Mouse (Mus musculus) forebrain, embryonic 10.5 days (tissue): ENCODE data around the gene Crygn. TPM values are rescaled to one million over a fixed set of nuclear protein-coding genes. Genes with fewer than 3 reads are reported as not detected.
"Not testable (repeated sequence)": the region's sequence is repeated elsewhere in the genome, so short reads cannot be mapped to it uniquely, and the experiment has no call there.

Experiments used
- DNase-seq: peaks from one replicate; pipeline ENCODE4 v3.0.0-alpha.2; 2017; ENCODE audit warnings: low spot score; ENCODE audit errors: extremely low spot score
- H3K27ac ChIP-seq: fragments of 300-500 bp; sonication (generic); 2 replicates; pipeline ENCODE4 v1.5.1; 2016; ENCODE audit warnings: mild to moderate bottlenecking
- H3K27me3 ChIP-seq: fragments of 300-500 bp; sonication (generic); 2 replicates; pipeline ENCODE4 v1.6.1; 2016; ENCODE audit warnings: mild to moderate bottlenecking; ENCODE audit not compliant: poor library complexity, severe bottlenecking
- H3K36me3 ChIP-seq: fragments of 300-500 bp; sonication (generic); replicated peaks from 2 replicates; pipeline ENCODE4 v1.6.1; 2016; ENCODE audit warnings: mild to moderate bottlenecking, moderate library complexity
- H3K4me1 ChIP-seq: fragments of 300-500 bp; sonication (generic); 2 replicates; pipeline ENCODE4 v1.6.1; 2016
- H3K4me3 ChIP-seq: fragments of 300-500 bp; sonication (generic); 2 replicates; pipeline ENCODE4 v1.5.1; 2016; ENCODE audit warnings: mild to moderate bottlenecking, moderate library complexity
- H3K9me3 ChIP-seq: fragments of 300-500 bp; sonication (generic); 2 replicates; pipeline ENCODE4 v1.6.1; 2016; ENCODE audit warnings: mild to moderate bottlenecking, moderate library complexity
- WGBS: fragments of 180-500 bp; shearing (Covaris S2); methylation state at CpG from one replicate; pipeline ENCODE4 v1.1.7; 2016; 5-methylcytosine and 5-hydroxymethylcytosine counted together
- polyA plus RNA-seq: library from polyadenylated mRNA; unstranded; fragments of >200 nt; fragmentation: Nextera tagmentation; extraction: Ambion mirVana; gene quantifications from 2 replicates; pipeline ENCODE4 v1.2.1, GENCODE M21; 2016

Gene Crygn
- polyA plus RNA-seq, 1 experiment from 2014 or later, result 0.72 TPM

DNA sequence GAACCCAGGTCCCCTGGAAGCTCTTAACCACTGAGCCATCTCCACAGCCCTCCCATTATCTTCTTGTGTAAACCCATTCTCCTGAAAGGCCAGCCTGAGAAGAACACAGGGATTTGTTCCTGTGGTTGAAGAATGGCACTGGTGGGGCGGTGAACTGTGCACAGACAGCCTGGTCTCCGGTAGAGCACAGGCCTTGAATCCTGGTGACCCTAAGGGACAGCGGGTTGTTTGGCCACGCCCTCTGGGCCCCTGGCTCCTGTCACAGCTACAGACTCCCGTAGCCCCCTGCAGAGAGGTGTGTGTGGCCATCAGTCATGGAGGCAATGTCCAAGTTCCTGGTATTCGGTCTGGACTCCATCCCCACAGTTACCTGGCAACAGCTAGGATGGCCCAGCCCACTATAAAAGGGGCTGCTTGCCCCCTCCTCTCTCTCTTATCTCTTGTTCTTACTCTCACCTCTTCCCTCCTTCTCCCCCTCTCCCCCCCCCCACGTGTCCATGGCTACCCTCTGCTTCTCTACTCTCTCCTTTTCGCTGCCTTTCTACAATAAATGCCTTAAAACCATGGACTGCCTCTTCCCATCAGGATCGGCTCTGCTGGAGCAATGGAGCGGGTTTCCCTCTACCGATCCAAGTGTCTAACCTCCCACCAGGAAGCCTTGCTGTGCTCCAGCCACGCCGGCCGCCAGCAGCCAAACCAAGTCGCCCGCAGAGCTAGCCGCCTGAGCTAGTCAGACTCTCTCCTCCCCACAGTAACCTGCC is 20.5 kb upstream of the Crygn start:
- peak overlapping the region; percentile 33 for H3K4me3 ChIP-seq
- H3K27ac ChIP-seq, result peak overlapping the region; percentile 53; the same call in 1 of the 2 replicates
- H3K27me3 ChIP-seq, result peaks cover 26% of the 10 kb centered on the region
- peaks cover 17% of the 10 kb centered on the region for H3K4me1 ChIP-seq
- DNase-seq, result no peak
- no peaks in the 10 kb centered on the region for H3K36me3 ChIP-seq
- WGBS, result 19% methylated on average over 17 of the region's 17 CpGs
- peaks cover 11% of the 10 kb centered on the region; the same call in 1 of the 2 replicates for H3K9me3 ChIP-seq

DNA sequence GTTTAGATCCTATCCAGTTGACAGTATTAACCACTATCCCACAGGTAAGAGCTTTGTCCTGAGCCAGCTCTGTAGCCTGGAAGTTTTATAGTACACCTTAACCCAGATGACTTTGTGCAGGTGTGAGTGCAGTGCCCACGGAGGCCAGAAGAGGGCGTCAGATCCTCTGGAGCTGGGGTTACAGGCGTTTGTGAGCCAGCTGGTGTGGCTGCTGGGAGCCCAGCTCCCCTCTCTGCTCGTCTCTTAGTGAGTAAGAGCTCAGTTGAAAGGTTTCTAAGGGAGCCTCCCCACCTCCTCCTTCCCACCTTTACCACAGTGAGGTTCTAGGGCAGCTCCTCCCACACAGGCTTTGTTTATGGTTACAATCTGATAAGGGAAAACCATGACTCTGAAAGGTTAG is 18.9 kb upstream of the Crygn start:
- 74% methylated on average over 4 of the region's 4 CpGs for WGBS
- Histone ChIP-seq H3K4me1 (peaks cover 17% of the 10 kb centered on the region), H3K27me3 (peaks cover 26% of the 10 kb centered on the region), H3K4me3 (no peak overlapping the region), H3K36me3 (no peaks in the 10 kb centered on the region), H3K9me3 (peaks cover 11% of the 10 kb centered on the region; the same call in 1 of the 2 replicates), H3K27ac (no peak overlapping the region)
- no peak for DNase-seq

DNA sequence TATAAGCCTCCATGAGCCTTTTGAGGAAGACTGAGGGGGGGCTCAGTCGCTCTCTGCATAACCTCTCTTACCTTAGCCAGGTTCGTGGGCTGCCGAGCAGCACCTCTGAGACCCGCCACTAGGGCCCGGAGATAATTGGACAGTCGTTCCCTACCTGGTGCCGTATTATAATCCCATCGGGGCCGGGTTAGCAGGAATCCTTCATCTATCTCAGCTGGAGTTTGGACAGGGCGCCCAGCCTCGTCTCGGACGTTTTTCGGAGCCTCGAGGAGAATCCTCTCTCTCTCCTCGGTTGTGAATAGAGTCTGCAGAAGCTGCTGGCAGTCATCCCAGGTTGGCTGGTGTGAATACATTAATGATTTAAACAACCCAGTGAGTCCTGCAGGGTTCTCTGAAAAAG is 16.7 kb upstream of the Crygn start:
- WGBS, result 98% methylated on average over 16 of the region's 16 CpGs
- H3K4me1 ChIP-seq, result peaks cover 11% of the 10 kb centered on the region
- H3K27ac ChIP-seq, DNase-seq, H3K36me3 ChIP-seq, H3K4me3 ChIP-seq: not testable (repeated sequence)
- peaks cover 11% of the 10 kb centered on the region; the same call in 1 of the 2 replicates for H3K9me3 ChIP-seq
- H3K27me3 ChIP-seq, result peaks cover 21% of the 10 kb centered on the region

DNA sequence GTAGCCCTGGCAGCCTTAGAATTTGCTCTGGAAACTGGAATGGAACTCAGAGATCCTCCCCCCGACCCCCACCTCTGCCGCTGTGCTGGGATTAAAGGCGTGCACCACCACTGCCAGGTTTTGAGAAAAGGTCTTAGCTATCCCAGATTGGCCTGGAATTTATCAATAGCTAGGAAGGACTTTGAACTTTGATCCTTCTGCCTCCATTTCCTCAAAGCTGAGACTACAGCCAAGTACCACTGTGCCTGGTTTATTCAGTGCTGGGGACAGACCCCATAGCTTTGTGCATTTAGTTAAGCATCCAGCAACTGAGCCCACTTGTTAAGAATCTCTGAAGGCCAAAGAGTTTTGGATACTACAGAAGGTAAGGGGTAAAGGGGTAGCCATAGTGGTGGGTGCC is 877 bp downstream of the Crygn start:
- Histone ChIP-seq H3K4me1 (peaks cover 24% of the 10 kb centered on the region), H3K4me3 (no peak overlapping the region), H3K36me3 (no peaks in the 10 kb centered on the region), H3K9me3 (no peaks in the 10 kb centered on the region), H3K27me3 (peaks cover 21% of the 10 kb centered on the region), H3K27ac (no peak overlapping the region)
- 57% methylated on average over 3 of the region's 3 CpGs for WGBS
- no peak for DNase-seq

DNA sequence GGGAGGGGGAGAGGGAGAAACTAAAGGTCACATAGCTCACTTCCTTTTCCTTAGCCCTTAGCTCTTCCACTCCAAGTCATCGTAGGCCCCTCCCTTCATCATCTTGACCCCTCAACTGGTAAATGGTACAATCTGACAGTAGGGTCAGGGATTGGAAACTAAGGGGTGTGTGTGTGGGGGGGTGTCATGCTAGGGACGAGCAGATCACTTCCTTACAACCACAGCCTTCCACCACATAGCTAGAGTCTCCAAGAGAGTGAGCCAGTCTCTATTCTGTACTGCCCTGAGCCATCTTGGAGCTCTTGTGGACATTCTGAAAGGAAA is 5.7 kb downstream of the Crygn start:
- Histone ChIP-seq H3K9me3 (no peaks in the 10 kb centered on the region), H3K4me1 (peaks cover 50% of the 10 kb centered on the region), H3K27ac (peak overlapping the region; percentile 93), H3K27me3 (peaks cover 12% of the 10 kb centered on the region; the same call in 1 of the 2 replicates), H3K36me3 (no peaks in the 10 kb centered on the region), H3K4me3 (peak overlapping the region; percentile 69)
- WGBS, result 4% methylated on average over 2 of the region's 2 CpGs
- DNase-seq, result no peak

DNA sequence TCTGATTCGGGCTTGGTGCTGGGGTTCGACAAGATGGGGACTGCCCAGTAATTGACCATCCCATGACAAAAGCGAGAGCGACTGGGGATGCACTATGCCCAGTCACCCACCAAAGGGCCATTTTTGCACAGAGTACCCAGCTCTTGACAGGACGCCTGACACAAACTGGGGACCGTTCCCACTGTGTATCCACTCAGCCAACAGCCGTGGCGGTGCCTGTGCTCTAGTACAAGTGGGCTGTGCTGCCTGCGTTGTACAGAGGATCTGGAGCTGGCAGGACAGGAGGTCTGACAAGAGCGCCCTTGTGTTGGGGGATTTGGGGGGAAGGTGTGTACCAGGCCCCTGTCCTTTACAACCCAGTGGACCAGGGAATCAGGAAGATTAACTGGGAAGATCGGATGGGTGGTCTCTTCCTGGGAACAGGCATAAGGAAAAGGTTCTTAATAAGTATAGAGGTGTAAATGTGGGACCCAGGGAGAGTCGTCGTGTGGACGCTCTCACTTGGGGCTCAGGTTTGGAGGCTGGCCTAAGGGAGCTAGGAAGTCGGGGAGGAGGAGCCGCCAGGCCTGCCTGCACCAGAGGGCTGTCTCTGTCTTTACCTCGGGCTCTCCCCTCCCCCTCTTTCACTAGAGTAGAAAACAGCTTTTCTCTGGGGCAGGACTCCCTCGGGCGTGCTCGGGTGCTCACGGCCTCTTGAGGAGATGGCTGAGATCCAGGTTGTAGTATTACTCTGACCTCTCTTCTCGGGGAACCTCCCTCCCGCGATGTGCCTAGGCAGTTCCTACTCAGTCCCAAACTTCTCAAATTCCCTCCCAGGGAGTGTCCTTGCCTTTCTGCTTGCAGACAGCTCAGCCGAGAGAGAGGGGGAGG is 6.3 kb downstream of the Crygn start:
- Histone ChIP-seq H3K4me1 (peaks cover 51% of the 10 kb centered on the region), H3K36me3 (no peaks in the 10 kb centered on the region), H3K27me3 (0 out of 2 replicates have a peak, but pooled peaks cover 8% of the 10 kb centered on the region), H3K4me3 (peak overlapping the region; percentile 69), H3K27ac (peak overlapping the region; percentile 93), H3K9me3 (no peaks in the 10 kb centered on the region)
- WGBS, result 2% methylated on average over 25 of the region's 25 CpGs
- DNase-seq, result peak; percentile 60

DNA sequence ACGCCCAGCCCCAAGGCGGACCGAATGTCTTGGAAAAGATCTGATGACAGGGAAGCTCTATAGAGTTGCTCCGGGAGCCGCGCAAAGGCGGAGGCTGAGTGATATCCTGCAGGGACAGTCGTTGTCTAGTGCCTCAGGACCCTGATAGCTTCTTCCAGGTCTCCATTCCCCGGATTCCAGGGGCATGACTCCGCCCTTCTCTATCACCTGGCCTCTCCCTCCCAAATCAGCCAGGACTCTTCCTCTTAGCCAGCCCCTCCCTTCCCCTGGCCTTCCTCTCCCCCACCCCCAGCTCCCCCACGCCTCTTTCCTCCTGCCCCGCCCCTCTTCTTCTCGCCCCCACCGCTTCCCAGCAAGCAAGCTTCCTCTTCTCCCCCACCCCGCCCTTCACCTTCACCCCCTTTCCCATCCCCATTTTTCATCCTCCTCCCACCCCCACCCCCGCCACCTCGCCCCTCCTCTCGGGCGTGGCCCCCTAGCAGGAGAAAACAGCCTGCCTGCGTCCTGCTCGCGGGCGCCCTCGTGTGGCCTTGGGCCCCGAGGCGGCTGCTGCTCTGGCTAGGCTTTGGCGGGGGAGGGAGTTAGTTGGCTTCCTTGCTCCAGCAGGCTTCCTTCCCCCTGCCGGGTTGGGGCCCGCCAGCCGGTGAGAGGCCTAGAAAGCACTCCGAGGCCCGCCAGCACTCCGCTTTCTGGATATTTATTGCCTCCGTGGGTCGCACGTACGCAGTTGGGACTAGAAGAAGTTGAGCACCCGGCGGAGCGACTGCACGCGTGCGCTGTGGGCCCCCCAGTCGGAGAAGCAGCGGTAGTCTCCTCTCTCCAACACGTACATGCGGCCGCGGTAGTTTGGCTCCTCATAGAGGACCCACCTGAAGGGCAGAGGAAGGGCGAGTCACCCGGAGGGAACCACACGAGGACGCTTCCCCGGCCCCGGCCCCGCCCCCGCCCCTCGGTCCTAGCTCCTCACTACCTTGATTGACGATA is 7.2 kb downstream of the Crygn start:
- Histone ChIP-seq H3K27ac (peak overlapping the region; percentile 93), H3K27me3 (0 out of 2 replicates have a peak, but pooled peaks cover 8% of the 10 kb centered on the region), H3K4me1 (peaks cover 51% of the 10 kb centered on the region), H3K4me3 (peak overlapping the region; percentile 69), H3K36me3 (no peaks in the 10 kb centered on the region), H3K9me3 (no peaks in the 10 kb centered on the region)
- 1% methylated on average over 58 of the region's 59 CpGs for WGBS
- DNase-seq, result peak; percentile 92

DNA sequence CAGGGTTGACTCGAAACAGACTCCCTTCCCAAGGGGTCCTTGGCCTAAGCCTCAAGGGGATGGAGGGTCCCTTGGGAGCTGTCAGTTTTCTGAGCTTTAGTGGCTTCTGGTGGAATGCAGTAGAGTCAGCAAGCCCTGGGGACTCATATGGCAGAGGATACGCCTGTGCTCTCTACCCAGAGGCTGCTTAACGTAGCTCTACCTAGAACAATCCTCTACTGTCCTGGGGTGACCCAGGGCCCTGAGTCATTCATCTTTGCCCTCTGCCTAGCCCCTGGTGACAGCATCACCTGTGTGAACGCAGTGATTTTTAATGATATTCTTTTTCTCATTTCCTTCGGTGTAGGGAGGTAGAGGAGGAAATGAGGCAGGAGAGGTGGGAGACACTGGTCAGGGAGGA is 8.1 kb downstream of the Crygn start:
- no peak for DNase-seq
- peak overlapping the region; percentile 93 for H3K27ac ChIP-seq

DNA sequence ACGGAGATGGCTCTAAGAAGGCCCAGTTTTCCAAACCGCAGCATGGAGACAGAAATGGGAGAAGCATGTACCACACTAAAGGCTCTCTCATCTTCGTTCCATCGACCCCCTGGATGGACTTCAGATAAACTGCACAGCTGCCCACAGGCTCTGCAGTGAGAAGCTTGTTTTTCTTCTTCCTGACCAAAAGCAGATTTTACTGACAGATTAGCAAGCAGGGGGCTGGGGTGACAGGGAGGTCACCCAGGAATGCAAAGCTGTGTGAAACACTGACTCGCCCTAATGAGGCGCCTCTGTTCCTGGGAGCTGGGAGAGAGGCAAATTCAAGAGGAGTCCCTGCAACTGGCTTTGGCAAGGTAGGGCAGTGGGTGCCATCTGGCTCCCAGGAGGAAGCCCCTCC is 10.3 kb downstream of the Crygn start:
- Histone ChIP-seq H3K27me3 (0 out of 2 replicates have a peak, but pooled peaks cover 8% of the 10 kb centered on the region), H3K4me3 (no peak overlapping the region), H3K9me3 (no peaks in the 10 kb centered on the region), H3K36me3 (no peaks in the 10 kb centered on the region), H3K4me1 (peaks cover 47% of the 10 kb centered on the region), H3K27ac (peak overlapping the region; percentile 68)
- DNase-seq, result no peak
- WGBS, result 10% methylated on average over 6 of the region's 6 CpGs

More for the DNA sequence above, 8.1 kb downstream of the Crygn start:
- Histone ChIP-seq H3K4me3 (peak overlapping the region; percentile 69), H3K4me1 (peaks cover 51% of the 10 kb centered on the region), H3K36me3 (no peaks in the 10 kb centered on the region), H3K9me3 (no peaks in the 10 kb centered on the region), H3K27me3 (0 out of 2 replicates have a peak, but pooled peaks cover 8% of the 10 kb centered on the region)
- 67% methylated on average over 5 of the region's 5 CpGs for WGBS

DNA sequence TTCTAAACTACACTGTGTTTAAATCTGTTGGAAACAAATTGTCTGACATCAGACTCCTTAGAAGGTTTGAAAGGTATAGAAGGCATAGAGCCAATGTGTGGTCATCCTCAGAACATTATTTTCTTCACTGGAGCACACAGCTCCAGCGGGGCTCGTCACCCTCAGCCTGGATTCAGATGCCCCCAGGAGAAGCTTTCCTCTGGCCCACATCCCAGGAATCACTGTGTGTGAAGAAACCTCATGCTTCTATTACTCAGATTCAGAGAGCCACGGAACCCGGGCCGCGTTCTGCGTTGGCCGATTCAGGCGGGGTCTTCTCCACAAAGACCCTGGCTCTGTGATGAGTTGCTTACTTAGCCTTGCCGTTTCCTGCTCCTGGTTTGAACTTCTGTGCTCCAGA is 13.9 kb downstream of the Crygn start:
- no peak for DNase-seq
- H3K9me3 ChIP-seq, result no peaks in the 10 kb centered on the region
- no peak overlapping the region for H3K4me3 ChIP-seq
- 95% methylated on average over 10 of the region's 10 CpGs for WGBS
- no peaks in the 10 kb centered on the region for H3K36me3 ChIP-seq
- peaks cover 32% of the 10 kb centered on the region for H3K4me1 ChIP-seq
- no peak overlapping the region for H3K27ac ChIP-seq
- no peaks in the 10 kb centered on the region for H3K27me3 ChIP-seq

DNA sequence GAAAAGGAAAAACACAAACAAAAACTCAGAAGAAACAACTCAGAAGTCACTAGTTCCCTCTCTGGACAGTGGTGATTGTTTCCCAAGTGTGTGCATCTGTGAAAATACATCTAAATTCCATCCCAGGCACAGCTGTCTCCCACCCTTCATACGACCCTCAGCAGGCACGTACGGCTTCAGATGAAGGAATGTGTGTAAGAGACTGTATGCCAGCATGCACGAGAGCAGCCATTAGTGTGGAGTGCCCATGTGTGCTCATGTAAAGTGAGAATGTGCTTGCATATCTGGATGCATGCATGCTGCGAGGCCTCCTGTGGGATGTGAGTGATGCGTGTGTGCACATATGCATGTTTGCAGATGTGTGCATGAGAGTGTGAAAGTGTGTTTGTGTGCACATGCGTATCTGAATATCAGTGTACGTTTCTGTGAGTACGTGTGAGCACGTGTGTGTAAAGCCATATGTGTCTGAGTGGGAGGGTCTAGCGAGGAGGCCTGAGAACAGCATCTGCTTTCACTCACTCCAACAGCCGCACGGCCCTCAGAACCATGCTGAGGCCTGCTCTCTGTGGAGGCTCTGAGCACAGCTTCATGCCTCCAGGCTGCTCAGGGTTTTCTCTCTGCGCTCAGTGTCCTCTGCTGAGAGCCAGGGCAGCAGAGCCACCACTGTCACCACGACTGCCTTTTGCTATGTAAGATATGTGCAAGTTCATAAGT is 16.5 kb downstream of the Crygn start:
- no peak for DNase-seq
- Histone ChIP-seq H3K4me3 (no peak overlapping the region), H3K36me3 (no peaks in the 10 kb centered on the region), H3K9me3 (no peaks in the 10 kb centered on the region), H3K27me3 (no peaks in the 10 kb centered on the region), H3K27ac (peak overlapping the region; percentile 41; the same call in 1 of the 2 replicates), H3K4me1 (peaks cover 17% of the 10 kb centered on the region)
- 77% methylated on average over 15 of the region's 15 CpGs for WGBS
